Mouse (Mus musculus) embryonic facial prominence, embryonic 14.5 days (tissue): ENCODE data around the gene Msmb. TPM values are rescaled to one million over a fixed set of nuclear protein-coding genes. Genes with fewer than 3 reads are reported as not detected.
A peak's percentile ranks its signal among the peaks of the same experiment; 100 is the strongest.
"Not testable (repeated sequence)": the region's sequence is repeated elsewhere in the genome, so short reads cannot be mapped to it uniquely, and the experiment has no call there.

ENCODE experiments used
- ATAC-seq: fragments of 200-750 bp; cut with Nextera tagmentation; 2 replicates; pipeline ENCODE4 v1.8.0; 2017; ENCODE audit warnings: low read depth, moderate number of reproducible peaks, moderate TSS enrichment
- DNase-seq: peaks from one replicate; pipeline ENCODE4 v3.0.0-alpha.2; 2015; ENCODE audit warnings: low spot score
- H3K27ac ChIP-seq: fragments of 300-500 bp; sonication (generic); replicated peaks from 2 replicates; pipeline ENCODE4 v1.5.1; 2014; ENCODE audit warnings: low read depth, mild to moderate bottlenecking, low read length, moderate library complexity
- H3K27me3 ChIP-seq: fragments of 300-500 bp; sonication (generic); replicated peaks from 2 replicates; pipeline ENCODE4 v1.6.1; 2014; ENCODE audit warnings: low read length; ENCODE audit not compliant: control insufficient read depth, insufficient read depth
- H3K36me3 ChIP-seq: fragments of 300-500 bp; sonication (generic); 2 replicates; pipeline ENCODE4 v1.6.1; 2014; ENCODE audit warnings: low read length, mixed read lengths; ENCODE audit not compliant: control insufficient read depth, insufficient read depth
- H3K4me1 ChIP-seq: fragments of 300-500 bp; sonication (generic); 2 replicates; pipeline ENCODE4 v1.6.1; 2014; ENCODE audit warnings: antibody characterized with exemption, low read length; ENCODE audit not compliant: control insufficient read depth, insufficient read depth
- H3K4me2 ChIP-seq: fragments of 300-500 bp; sonication (generic); 2 replicates; pipeline ENCODE4 v1.6.1; 2014; ENCODE audit warnings: low read depth, mild to moderate bottlenecking, low read length, moderate library complexity, mixed read lengths
- H3K4me3 ChIP-seq: fragments of 300-500 bp; sonication (generic); 2 replicates; pipeline ENCODE4 v1.5.1; 2014; ENCODE audit warnings: low read depth, mild to moderate bottlenecking, low read length
- H3K9ac ChIP-seq: fragments of 300-500 bp; sonication (generic); 2 replicates; pipeline ENCODE4 v1.6.1; 2014; ENCODE audit warnings: low read depth, mild to moderate bottlenecking, low read length, moderate library complexity, mixed read lengths
- H3K9me3 ChIP-seq: fragments of 300-500 bp; sonication (generic); 2 replicates; pipeline ENCODE4 v1.6.1; 2016; ENCODE audit warnings: low read length; ENCODE audit not compliant: control insufficient read depth
- WGBS: fragments of 180-500 bp; shearing (Covaris S2); extraction: QIAGEN DNeasy Blood & Tissue Kit; methylation state at CpG from one replicate; pipeline ENCODE4 v1.1.7; 2014; 5-methylcytosine and 5-hydroxymethylcytosine counted together
- polyA plus RNA-seq: library from polyadenylated mRNA; unstranded; fragments of >200 nt; fragmentation: Nextera tagmentation; extraction: Ambion mirVana; gene quantifications from 2 replicates; pipeline ENCODE4 v1.2.1, GENCODE M21; 2014

Gene Msmb
- polyA plus RNA-seq, 1 experiment from 2014 or later: not detected

DNA sequence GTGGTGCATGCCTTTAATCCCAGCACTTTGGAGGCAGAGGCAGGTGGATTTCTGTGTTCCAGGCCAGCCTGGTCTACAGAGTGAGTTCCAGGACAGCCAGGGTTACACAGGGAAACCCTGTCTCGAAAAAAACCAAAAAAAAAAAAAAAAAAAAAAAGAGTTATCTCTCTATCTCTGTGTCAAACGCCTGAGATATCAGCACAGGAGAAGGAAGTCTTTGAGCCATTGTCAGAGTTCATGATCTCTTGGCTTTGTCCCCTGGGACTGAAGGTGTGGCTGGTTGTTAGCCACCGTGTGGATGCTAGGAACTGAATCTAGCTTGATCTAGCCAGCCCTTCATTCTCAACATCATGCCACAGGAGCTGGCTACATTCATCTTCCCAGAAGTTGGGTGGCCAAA lies 5.4 kb upstream of the Msmb start:
- WGBS: 70% methylated on average over 3 of the region's 3 CpGs
- not testable (repeated sequence) for H3K27ac ChIP-seq, H3K9me3 ChIP-seq, H3K36me3 ChIP-seq, ATAC-seq, H3K4me1 ChIP-seq, H3K27me3 ChIP-seq, DNase-seq, H3K4me3 ChIP-seq, H3K4me2 ChIP-seq, H3K9ac ChIP-seq

DNA sequence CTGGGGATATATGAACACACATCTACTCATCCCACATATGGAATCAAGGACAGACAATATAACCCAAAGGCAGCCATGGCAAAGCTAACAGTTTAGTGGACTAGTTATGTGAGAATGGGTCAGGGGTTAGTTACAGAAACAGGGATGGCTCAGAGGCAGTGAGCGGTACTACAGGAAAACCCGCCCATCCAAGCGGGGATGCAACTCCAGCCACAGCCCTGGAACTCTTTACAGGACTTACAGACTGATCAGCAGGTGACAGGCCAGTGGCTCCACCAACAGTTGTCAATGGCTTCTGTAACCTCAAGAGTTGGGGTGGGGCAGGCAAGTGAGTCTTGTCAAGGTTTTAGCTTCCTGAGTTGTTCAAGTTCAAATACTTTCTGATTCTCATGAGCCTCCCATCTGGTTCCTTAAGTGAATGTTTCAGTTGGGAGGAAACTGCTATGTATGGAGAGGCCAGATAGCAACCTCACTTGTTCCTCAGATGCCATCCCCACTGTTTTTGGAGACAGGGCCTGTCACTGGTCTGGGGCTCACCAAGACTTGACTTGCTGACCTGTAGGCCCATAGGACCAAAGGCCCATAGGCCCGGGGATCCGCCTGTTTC lies 1.4 kb upstream of the Msmb start:
- Histone ChIP-seq H3K27me3 (no peaks in the 10 kb centered on the region), H3K4me1 (no peaks in the 10 kb centered on the region), H3K4me2 (no peak overlapping the region), H3K9ac (no peak overlapping the region), H3K9me3 (no peaks in the 10 kb centered on the region), H3K27ac (no peak overlapping the region), H3K4me3 (no peak overlapping the region), H3K36me3 (no peaks in the 10 kb centered on the region)
- ATAC-seq: no peak
- DNase-seq: no peak
- WGBS: 72% methylated on average over 5 of the region's 5 CpGs

DNA sequence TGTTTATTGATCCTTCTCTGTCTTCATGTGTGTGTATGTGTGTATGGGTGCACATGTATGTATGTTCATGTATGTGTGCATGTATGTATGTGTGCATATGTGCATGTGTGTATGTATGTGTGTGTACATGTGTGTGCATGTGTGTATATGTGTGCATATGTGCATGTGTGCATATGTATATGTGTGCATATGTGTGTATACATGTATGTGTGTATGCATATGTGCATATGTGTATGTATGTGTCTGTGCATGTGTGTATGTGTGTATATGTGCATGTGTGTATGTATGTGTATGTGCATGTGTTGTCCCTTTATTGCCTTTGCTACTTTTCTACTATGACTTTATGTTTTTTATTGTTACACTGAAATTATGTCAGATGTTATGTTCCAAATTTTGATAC lies 2.9 kb downstream of the Msmb start:
- H3K27me3 ChIP-seq: no peaks in the 10 kb centered on the region
- no peak for DNase-seq
- no peak overlapping the region for H3K4me2 ChIP-seq
- H3K4me1 ChIP-seq: no peaks in the 10 kb centered on the region
- H3K27ac ChIP-seq: no peak overlapping the region
- no peak overlapping the region for H3K9ac ChIP-seq
- H3K36me3 ChIP-seq: no peaks in the 10 kb centered on the region
- no peak overlapping the region for H3K4me3 ChIP-seq
- H3K9me3 ChIP-seq: peaks cover 5% of the 10 kb centered on the region; the same call in 1 of the 2 replicates
- ATAC-seq: no peak

DNA sequence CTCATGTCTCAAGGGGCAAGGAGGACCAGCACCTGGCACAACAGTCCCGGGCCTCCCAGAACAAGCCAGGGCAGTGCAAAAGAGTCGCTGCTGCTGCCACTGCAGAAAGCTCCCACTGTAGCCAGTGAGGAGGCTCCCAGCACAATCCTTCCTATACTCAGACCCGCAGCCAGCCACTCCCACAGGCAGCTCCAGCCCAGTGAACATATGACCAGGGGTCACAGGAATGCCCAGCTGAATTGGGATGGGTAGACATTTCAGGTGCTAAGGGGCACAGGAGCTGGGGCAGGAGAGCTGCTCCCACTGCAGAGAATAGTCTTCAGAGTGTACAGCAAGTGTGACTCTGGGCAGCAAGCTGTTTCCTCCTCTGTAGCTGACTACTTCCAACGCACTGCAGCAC lies 3.6 kb downstream of the Msmb start:
- DNase-seq (no peak), ATAC-seq (no peak)
- Histone ChIP-seq H3K4me1 (no peaks in the 10 kb centered on the region), H3K36me3 (no peaks in the 10 kb centered on the region), H3K27ac (no peak overlapping the region), H3K4me2 (no peak overlapping the region), H3K9ac (no peak overlapping the region), H3K4me3 (no peak overlapping the region), H3K27me3 (no peaks in the 10 kb centered on the region), H3K9me3 (peaks cover 5% of the 10 kb centered on the region; the same call in 1 of the 2 replicates)
- 63% methylated on average over 4 of the region's 4 CpGs for WGBS

DNA sequence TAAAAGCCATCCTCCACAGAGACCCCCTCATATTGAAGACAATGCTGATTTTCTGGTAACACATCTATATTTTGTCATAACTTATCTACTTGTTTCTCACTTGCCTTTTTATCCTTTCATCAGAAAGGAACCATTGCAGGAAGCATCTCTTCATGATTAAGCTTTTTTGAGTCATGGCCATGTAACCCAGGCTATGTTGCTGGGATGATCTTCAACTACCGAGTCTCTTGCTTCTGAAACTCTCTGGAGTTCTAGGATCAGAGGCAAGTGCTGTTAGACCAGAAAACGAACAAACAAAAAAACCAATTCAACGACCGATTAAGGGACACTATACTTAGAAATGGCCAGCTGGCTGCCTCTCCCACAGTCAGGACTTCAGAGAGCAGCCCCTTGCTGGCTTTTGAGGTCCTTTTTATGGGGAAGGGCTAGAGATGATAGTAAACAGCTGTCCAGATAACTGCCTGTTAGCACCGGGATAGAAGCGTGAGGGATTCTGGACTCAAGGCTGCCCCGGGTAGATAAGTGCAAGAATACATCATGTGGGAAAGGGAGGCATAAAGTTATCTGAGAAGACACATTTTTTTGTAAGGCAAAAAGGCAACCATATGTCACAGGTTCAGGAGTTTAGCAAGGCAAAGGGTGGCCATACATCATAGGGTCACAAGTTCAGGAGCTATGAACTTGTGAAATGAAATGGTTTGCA lies 4.1 kb downstream of the Msmb start:
- Histone ChIP-seq H3K27ac (no peak overlapping the region), H3K36me3 (no peaks in the 10 kb centered on the region), H3K27me3 (no peaks in the 10 kb centered on the region), H3K4me1 (no peaks in the 10 kb centered on the region), H3K4me2 (no peak overlapping the region), H3K9me3 (peaks cover 5% of the 10 kb centered on the region; the same call in 1 of the 2 replicates), H3K9ac (no peak overlapping the region), H3K4me3 (no peak overlapping the region)
- no peak for DNase-seq
- 76% methylated on average over 7 of the region's 7 CpGs for WGBS
- ATAC-seq: no peak

DNA sequence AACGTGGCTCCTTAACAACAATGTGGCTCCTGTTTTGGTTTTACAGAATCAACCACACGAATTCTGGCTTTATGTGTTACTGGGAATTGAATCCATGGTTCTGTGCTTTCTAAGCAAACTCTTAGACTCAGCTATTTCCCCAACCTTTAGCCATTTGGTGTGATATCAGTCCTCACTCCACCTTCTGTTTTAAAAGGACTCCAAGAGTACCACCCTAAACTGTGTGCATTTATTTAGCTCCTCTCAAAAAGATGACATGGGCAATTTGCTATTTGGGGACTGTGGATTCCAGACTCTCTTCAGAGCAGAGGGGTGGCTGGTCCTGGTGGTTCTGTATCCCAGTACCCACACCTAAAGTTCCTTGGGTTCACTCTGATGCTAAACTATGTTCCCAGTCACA lies 4.8 kb downstream of the Msmb start:
- H3K9me3 ChIP-seq: peaks cover 5% of the 10 kb centered on the region; the same call in 1 of the 2 replicates
- no peaks in the 10 kb centered on the region for H3K27me3 ChIP-seq
- no peaks in the 10 kb centered on the region for H3K4me1 ChIP-seq
- ATAC-seq (no peak), DNase-seq (no peak)
- H3K4me3 ChIP-seq: no peak overlapping the region
- no peak overlapping the region for H3K27ac ChIP-seq
- H3K36me3 ChIP-seq: no peaks in the 10 kb centered on the region
- WGBS: 63% methylated on average over 2 of the region's 2 CpGs
- H3K9ac ChIP-seq: no peak overlapping the region
- H3K4me2 ChIP-seq: no peak overlapping the region

DNA sequence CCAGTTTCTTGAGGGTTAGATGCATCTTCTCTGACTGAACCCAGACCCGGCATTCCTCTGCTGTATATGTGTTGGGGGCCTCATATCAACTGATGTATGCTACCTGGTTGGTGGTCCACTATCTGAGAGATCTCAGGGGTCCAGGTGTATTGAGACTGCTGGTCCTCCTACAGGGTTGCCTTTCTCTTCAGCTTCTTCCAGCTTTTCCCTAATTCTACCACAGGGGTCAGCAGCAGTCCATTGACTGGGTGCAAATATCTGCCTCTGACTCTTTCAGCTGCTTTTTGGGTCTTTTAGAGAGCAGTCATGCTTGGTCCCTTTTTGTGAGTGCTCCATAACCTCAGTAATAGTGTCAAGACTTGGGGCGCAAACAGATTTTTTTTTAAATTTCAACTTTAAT lies 9.0 kb downstream of the Msmb start:
- 83% methylated on average over 2 of the region's 2 CpGs for WGBS
- ATAC-seq: no peak

DNA sequence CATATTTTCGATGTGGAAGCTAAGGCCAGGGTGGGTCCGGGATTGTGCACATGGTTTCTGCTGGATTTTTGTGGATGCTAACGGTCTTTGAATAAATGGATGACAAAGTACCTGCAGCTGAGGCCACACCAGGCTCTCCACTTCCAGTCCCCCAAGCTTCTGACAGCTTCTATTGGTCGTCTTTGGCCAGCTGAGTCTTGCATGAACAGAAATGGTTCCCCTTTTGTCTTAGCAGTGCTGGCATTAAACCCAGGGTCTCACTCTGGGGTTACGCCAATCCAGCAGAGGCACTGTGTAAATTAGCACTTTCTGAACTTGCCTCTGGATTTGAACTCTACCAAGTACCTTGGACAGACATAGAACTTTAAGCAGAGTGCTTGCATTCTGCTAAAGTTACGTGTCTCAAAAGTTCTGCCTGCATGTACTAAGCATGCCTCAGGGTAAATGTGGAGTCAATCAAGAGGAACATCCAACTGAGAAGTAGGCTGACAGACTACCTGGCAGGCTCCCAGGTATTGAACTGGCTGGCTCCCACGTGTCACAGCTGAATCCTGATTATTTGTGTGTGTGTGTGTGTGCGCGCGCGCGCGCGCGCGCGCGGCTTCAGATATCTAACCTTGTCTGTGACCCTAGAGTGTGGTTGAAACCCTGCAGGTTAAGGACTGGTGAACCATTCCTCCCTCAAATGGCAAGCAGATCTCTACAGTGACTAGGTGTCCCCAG lies 10.6 kb downstream of the Msmb start:
- 89% methylated on average over 18 of the region's 18 CpGs for WGBS
- Histone ChIP-seq H3K36me3 (no peaks in the 10 kb centered on the region), H3K27ac (no peak overlapping the region), H3K27me3 (no peaks in the 10 kb centered on the region), H3K4me1 (no peaks in the 10 kb centered on the region), H3K4me3 (no peak overlapping the region), H3K9ac (no peak overlapping the region), H3K9me3 (peaks cover 5% of the 10 kb centered on the region; the same call in 1 of the 2 replicates), H3K4me2 (no peak overlapping the region)
- ATAC-seq (no peak), DNase-seq (peak; percentile 5)

More for the DNA sequence above, 9.0 kb downstream of the Msmb start:
- H3K4me1 ChIP-seq: no peaks in the 10 kb centered on the region
- H3K27me3 ChIP-seq: no peaks in the 10 kb centered on the region
- H3K36me3 ChIP-seq: no peaks in the 10 kb centered on the region
- no peak overlapping the region for H3K4me2 ChIP-seq
- no peak overlapping the region for H3K27ac ChIP-seq
- H3K9me3 ChIP-seq: peaks cover 5% of the 10 kb centered on the region; the same call in 1 of the 2 replicates
- H3K4me3 ChIP-seq: no peak overlapping the region
- H3K9ac ChIP-seq: no peak overlapping the region
- DNase-seq: no peak
